Mouse (Mus musculus): ENCODE data around the gene Cpsf4l. TPM values are rescaled to one million over a fixed set of nuclear protein-coding genes. Genes with fewer than 3 reads are reported as not detected.
"Not testable (repeated sequence)": the region's sequence is repeated elsewhere in the genome, so short reads cannot be mapped to it uniquely, and the experiment has no call there.

Cpsf4l gene
- total RNA-seq, 2 experiments from 2014 or later, result not detected

DNA sequence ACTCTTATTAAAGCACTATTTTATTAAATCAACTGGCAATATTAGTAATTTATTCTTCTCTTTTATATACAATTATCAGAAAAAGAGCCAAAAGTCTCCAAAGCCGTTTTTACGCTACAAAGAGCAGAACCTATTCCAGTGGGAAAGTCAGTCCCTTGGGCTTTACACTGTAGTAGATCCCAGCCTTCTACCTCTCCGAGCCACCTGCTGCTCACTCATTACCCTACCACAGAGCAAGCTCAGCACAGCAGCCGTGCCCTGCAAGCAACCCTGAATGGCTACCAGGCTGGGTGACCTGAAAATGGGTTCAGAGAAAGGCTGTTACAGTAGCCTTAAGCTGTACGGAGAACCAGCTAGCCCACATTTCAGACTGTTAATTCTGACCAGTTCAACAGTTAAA, 35.2 kb downstream of the Cpsf4l start:
- no peak overlapping the region for H3K4me3 ChIP-seq
- DNase-seq (ENCODE audit: extremely low spot score in 1 of 2, low spot score in 2 of 2), result no peak
- intact Hi-C loops (cut with DNase I), result no loop called here

GRCm38 (mm10) chr11:113673614-113674013, 36.2 kb downstream of the Cpsf4l start:
- H3K27ac ChIP-seq, result no peak overlapping the region
- no peak for DNase-seq (ENCODE audit: extremely low spot score in 1 of 2, low spot score in 2 of 2)
- intact Hi-C loops (cut with DNase I), result no loop called here
- no peak for TF ChIP-seq CTCF (IDR thresholded peaks at IDR 0.05)
- no peak overlapping the region for H3K4me3 ChIP-seq

More for the DNA sequence above, 35.2 kb downstream of the Cpsf4l start:
- no peak overlapping the region for H3K27ac ChIP-seq
- TF ChIP-seq CTCF (IDR thresholded peaks at IDR 0.05), result no peak

- intact Hi-C loops (cut with DNase I), result no loop called here
- no peak for TF ChIP-seq CTCF (IDR thresholded peaks at IDR 0.05)
- no peak overlapping the region for H3K4me3 ChIP-seq
- DNase-seq (ENCODE audit: extremely low spot score in 1 of 2, low spot score in 2 of 2), result no peak
- no peak overlapping the region for H3K27ac ChIP-seq
Measured at GRCm38 (mm10) chr11:113669711-113670110, 40.1 kb downstream of the Cpsf4l start.

DNA sequence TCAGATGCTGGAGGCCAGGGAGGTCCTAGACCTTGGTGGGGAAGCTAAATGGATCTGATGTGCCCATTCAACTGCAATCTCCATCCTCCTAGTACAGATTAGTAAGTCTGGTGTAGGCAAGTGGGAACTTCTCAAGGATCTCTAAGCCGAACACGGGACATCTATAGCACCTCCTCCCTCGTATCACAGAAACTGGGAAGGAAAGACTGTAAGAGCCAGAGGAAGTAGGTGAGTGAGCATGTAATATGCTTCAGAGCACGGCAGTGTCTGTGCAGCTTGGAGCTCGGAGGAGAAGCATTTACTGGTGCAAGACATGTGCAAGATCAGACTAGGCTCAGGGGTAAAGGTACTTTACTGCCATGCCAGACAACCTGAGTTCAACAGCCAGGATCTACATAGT, 41.0 kb downstream of the Cpsf4l start:
- TF ChIP-seq CTCF (IDR thresholded peaks at IDR 0.05), result no peak
- no peak for DNase-seq (ENCODE audit: extremely low spot score in 1 of 2, low spot score in 2 of 2)
- intact Hi-C loops (cut with DNase I), result no loop called here

DNA sequence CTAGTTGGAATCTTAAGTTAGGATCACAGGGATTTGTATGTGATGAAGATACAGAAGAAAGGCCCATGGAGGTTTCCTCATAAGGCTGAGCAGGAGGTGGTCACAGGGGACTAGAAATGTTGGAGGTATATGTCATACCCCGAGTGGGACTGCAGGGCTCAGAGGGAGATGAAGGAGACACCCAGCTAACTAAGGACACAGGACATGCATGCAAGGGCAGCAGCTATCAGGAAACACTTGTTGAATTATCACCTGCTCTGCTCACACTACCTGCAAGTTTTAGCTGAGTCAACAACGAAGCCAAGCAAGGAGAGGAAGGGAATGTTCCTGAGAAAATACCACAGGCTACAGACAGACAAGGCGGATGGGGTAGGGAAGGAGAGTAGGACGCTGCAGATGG, 42.1 kb downstream of the Cpsf4l start:
- H3K27ac ChIP-seq, result no peak overlapping the region

More for the DNA sequence above, 41.0 kb downstream of the Cpsf4l start:
- Histone ChIP-seq H3K4me3 (no peak overlapping the region), H3K27ac (no peak overlapping the region)

GRCm38 (mm10) chr11:113667122-113667521, 42.7 kb downstream of the Cpsf4l start:
- DNase-seq (ENCODE audit: extremely low spot score in 1 of 2, low spot score in 2 of 2), result no peak
- TF ChIP-seq CTCF (IDR thresholded peaks at IDR 0.05), result no peak
- no peak overlapping the region for H3K27ac ChIP-seq
- intact Hi-C loops (cut with DNase I), result no loop called here
- no peak overlapping the region for H3K4me3 ChIP-seq

More for the DNA sequence above, 42.1 kb downstream of the Cpsf4l start:
- no peak overlapping the region for H3K4me3 ChIP-seq
- DNase-seq (ENCODE audit: extremely low spot score in 1 of 2, low spot score in 2 of 2), result no peak
- intact Hi-C loops (cut with DNase I), result no loop called here
- no peak for TF ChIP-seq CTCF (IDR thresholded peaks at IDR 0.05)

DNA sequence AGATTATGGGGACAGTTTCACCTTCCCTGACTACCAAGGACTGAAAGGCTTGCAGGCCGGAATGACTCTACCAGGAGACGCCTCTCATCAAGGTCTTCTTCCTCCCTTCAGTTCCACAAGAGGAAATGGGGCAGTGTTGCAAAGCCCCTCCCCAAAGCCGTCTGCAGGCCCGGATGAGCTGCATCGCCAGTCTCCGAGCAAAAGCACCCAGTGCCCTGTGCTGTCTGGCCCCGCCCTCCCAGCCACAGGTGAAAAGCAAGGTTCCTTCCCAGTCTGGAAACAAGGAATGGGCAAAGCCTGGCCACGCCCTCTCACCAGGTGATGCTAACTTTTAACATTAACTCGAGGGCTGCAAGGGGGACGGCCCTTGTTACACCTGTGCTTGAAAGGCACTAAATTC, 43.2 kb downstream of the Cpsf4l start:
- DNase-seq (ENCODE audit: extremely low spot score in 1 of 2, low spot score in 2 of 2), result no peak
- no peak for TF ChIP-seq CTCF (IDR thresholded peaks at IDR 0.05)
- Histone ChIP-seq H3K27ac (no peak overlapping the region), H3K4me3 (no peak overlapping the region)
- intact Hi-C loops (cut with DNase I), result no loop called here

DNA sequence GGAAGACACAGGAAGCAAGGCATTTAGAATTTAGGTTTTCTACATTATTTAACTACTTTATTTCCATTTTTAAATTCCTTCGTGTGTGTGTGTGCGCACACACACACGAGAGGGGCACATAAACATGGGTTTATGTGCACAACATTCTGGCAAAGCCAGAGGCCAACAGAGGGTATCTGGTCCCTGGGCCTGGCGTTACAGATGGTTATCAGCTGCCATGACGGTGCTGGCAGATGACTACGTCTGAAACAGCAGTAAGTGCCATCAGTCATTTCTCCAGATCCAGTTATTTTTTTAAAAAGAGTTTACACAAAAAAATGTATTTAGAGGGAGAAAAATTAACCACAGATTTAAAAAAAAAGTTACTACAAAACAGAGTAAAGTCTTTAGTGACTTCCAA, 43.6 kb downstream of the Cpsf4l start:
- intact Hi-C loops (cut with DNase I), result no loop called here
- Histone ChIP-seq H3K4me3 (no peak overlapping the region), H3K27ac (no peak overlapping the region)
- DNase-seq (ENCODE audit: extremely low spot score in 1 of 2, low spot score in 2 of 2), result no peak
- TF ChIP-seq CTCF (IDR thresholded peaks at IDR 0.05), result no peak

- H3K27ac ChIP-seq, result no peak overlapping the region
- TF ChIP-seq CTCF (IDR thresholded peaks at IDR 0.05), result no peak
- no peak overlapping the region for H3K4me3 ChIP-seq
- no peak for DNase-seq (ENCODE audit: extremely low spot score in 1 of 2, low spot score in 2 of 2)
- intact Hi-C loops (cut with DNase I), result no loop called here
Measured at GRCm38 (mm10) chr11:113664279-113664678, 45.5 kb downstream of the Cpsf4l start.

DNA sequence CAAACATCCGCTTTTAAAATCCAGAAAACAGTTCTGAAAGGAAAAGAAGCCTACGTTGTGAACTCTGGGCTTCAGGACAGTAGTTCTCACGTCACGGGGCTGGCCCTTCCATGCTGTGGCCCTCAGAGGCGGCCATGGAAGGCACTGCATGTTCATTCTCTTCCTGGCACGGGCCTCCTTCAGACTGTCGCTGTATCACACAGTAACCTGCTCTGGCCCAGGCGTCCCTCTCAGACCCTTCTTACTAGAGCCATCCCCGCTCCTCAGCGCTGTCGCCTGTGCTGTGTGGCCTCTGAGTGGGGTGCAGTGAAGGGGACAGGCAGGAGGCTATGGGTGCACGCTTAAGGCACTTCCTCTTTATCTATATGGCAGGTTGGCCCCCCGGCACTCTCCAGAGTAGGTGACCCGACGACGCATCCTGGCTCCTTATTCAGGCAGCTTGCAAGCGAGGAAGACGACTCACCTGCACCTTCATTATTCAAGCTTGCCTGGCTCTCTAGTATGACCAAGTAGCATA, 47.9 kb downstream of the Cpsf4l start:
- Histone ChIP-seq H3K4me3 (no peak overlapping the region), H3K27ac (no peak overlapping the region)
- DNase-seq (ENCODE audit: extremely low spot score in 1 of 2, low spot score in 2 of 2), result no peak
- intact Hi-C loops (cut with DNase I), result no loop called here
- no peak for TF ChIP-seq CTCF (IDR thresholded peaks at IDR 0.05)

- intact Hi-C loops (cut with DNase I), result no loop called here
- DNase-seq (ENCODE audit: extremely low spot score in 1 of 2, low spot score in 2 of 2), result no peak
- no peak for TF ChIP-seq CTCF (IDR thresholded peaks at IDR 0.05)
- Histone ChIP-seq H3K27ac (no peak overlapping the region), H3K4me3 (no peak overlapping the region)
Measured at GRCm38 (mm10) chr11:113660940-113661339, 48.9 kb downstream of the Cpsf4l start.

GRCm38 (mm10) chr11:113660213-113660612, 49.6 kb downstream of the Cpsf4l start:
- intact Hi-C loops (cut with DNase I); H3K4me3 ChIP-seq; H3K27ac ChIP-seq; DNase-seq (ENCODE audit: extremely low spot score in 1 of 2, low spot score in 2 of 2): not testable (repeated sequence)
- TF ChIP-seq CTCF (IDR thresholded peaks at IDR 0.05), result peak; percentile 21; the same call in 1 of the 2 replicates

DNA sequence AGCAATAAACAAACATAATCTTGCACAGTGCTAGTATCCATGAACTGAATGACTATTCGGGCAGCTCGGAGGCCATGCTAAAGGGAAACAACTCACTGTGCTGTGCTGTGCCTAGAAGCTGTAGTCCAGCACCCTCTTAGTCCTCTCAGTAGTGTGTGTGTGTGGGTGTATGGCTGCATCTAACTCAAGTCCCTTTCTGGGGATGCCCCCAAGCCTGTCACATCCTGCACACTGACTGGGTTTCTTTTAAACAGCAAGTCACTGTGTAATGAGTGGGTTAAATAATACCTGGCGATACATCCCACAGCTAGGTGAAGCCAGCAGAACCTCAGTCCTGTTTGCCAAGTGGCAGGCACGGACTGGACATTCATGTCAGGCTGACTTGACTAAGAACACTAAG, 51.1 kb downstream of the Cpsf4l start:
- Histone ChIP-seq H3K4me3 (no peak overlapping the region), H3K27ac (no peak overlapping the region)
- TF ChIP-seq CTCF (IDR thresholded peaks at IDR 0.05), result no peak
- intact Hi-C loops (cut with DNase I), result no loop called here
- DNase-seq (ENCODE audit: extremely low spot score in 1 of 2, low spot score in 2 of 2), result no peak
